Mouse (Mus musculus) brain, embryonic 14.5 days (tissue): ENCODE data around the gene Cd2bp2.

Experiments
- CTCF ChIP-seq: fragments of 200-500 bp; IDR thresholded peaks from 2 replicates; pipeline ENCODE4 v1.5.1; 2012; ENCODE audit warnings: inconsistent platforms, mild to moderate bottlenecking, moderate library complexity, borderline replicate concordance; ENCODE audit not compliant: insufficient read depth, insufficient read length; ENCODE audit errors: extremely low read depth
- POLR2A ChIP-seq: fragments of 200-500 bp; IDR thresholded peaks from 2 replicates; pipeline ENCODE4 v1.6.1; 2012; ENCODE audit warnings: mild to moderate bottlenecking, inconsistent platforms, borderline replicate concordance; ENCODE audit not compliant: poor library complexity, insufficient read depth, insufficient read length, severe bottlenecking; ENCODE audit errors: extremely low read depth

DNA sequence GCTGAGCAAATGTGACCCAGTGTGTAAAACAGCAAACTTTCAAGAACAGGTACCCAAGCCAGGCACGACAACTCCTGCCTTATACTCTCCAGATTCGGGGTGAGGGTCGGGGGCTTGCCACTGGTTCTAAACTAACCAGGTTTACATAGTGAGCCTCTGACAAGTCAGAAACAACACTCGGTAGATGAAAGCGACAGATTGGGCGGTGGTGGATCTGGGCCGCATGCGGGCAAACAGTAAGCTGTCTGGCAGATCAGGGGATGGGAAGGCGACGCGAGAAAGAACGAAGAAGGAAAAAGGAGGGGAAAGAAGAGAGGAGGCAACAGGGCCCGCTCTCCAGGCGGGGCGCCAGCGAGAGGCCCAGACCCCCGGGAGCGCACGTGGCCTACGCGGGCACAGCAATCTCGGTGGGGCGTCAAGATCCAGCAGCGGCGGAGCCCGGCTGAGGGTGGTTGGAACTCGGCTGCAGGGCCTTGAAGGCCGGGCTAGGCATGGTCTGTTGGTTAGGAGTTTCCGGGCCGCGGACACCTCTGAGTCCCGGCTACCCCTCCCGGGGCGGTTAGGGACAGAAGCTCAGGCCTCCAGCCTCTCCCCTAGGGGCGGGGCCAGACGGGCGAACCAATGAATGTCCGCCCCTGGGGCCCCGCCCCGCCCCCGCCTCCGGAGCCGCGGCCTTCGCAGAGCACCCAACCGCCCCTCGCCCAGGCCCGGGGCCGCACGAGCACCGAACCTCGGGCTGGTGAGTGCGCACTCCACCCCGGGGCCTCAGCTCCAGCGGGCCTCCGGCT lies 48.2 kb upstream of the Cd2bp2 start, which contains the start of gene Zfp771:
- TF ChIP-seq POLR2A (peak; percentile 87; the same call in 1 of the 2 replicates), CTCF (peak; percentile 9; the same call in 1 of the 2 replicates)
